Mouse (Mus musculus) brain, embryonic 14.5 days (tissue): ENCODE results near the gene Wdr93.

Source experiments
- CTCF ChIP-seq: fragments of 200-500 bp; IDR thresholded peaks from 2 replicates; pipeline ENCODE4 v1.5.1; 2012; ENCODE audit warnings: inconsistent platforms, mild to moderate bottlenecking, moderate library complexity, borderline replicate concordance; ENCODE audit not compliant: insufficient read depth, insufficient read length; ENCODE audit errors: extremely low read depth
- POLR2A ChIP-seq: fragments of 200-500 bp; IDR thresholded peaks from 2 replicates; pipeline ENCODE4 v1.6.1; 2012; ENCODE audit warnings: mild to moderate bottlenecking, inconsistent platforms, borderline replicate concordance; ENCODE audit not compliant: poor library complexity, insufficient read depth, insufficient read length, severe bottlenecking; ENCODE audit errors: extremely low read depth

- TF ChIP-seq POLR2A (no peak), CTCF (no peak)
Measured at GRCm38 (mm10) chr7:79747659-79748058, 4.7 kb downstream of the Wdr93 start.
